Mouse (Mus musculus) stomach, postnatal 0 days (tissue): ENCODE measurements around the gene Efna5. TPM values are rescaled to one million over a fixed set of nuclear protein-coding genes. Genes with fewer than 3 reads are reported as not detected.

Experiments used
- ATAC-seq: fragments of 200-750 bp; cut with Nextera tagmentation; 2 replicates; pipeline ENCODE4 v1.8.0; 2017; ENCODE audit not compliant: low FRiP score, low TSS enrichment
- DNase-seq: peaks from one replicate; pipeline ENCODE4 v3.0.0-alpha.2; 2016; ENCODE audit warnings: low spot score
- H3K27ac ChIP-seq: fragments of 300-500 bp; sonication (generic); replicated peaks from 2 replicates; pipeline ENCODE4 v1.5.1; 2014; ENCODE audit warnings: mild to moderate bottlenecking, control low read depth
- H3K27me3 ChIP-seq: fragments of 300-500 bp; sonication (generic); 2 replicates; pipeline ENCODE4 v1.6.1; 2014; ENCODE audit warnings: low read length; ENCODE audit not compliant: control insufficient read depth, insufficient read depth
- H3K36me3 ChIP-seq: fragments of 300-500 bp; sonication (generic); 2 replicates; pipeline ENCODE4 v1.6.1; 2014; ENCODE audit warnings: low read length, mixed read lengths; ENCODE audit not compliant: control insufficient read depth, insufficient read depth
- H3K4me1 ChIP-seq: fragments of 300-500 bp; sonication (generic); replicated peaks from 2 replicates; pipeline ENCODE4 v1.6.1; 2014; ENCODE audit warnings: antibody characterized with exemption; ENCODE audit not compliant: control insufficient read depth, insufficient read depth
- H3K4me2 ChIP-seq: fragments of 300-500 bp; sonication (generic); replicated peaks from 2 replicates; pipeline ENCODE4 v1.6.1; 2014; ENCODE audit warnings: low read depth, mild to moderate bottlenecking, control low read depth, moderate library complexity
- H3K4me3 ChIP-seq: fragments of 300-500 bp; sonication (generic); 2 replicates; pipeline ENCODE4 v1.5.1; 2014; ENCODE audit warnings: low read depth, low read length, control low read depth
- H3K9ac ChIP-seq: fragments of 300-500 bp; sonication (generic); 2 replicates; pipeline ENCODE4 v1.6.1; 2014; ENCODE audit warnings: mild to moderate bottlenecking, low read length, control low read depth, mixed read lengths
- H3K9me3 ChIP-seq: fragments of 300-500 bp; sonication (generic); 2 replicates; pipeline ENCODE4 v1.6.1; 2016; ENCODE audit warnings: low read length; ENCODE audit not compliant: control insufficient read depth
- CTCF ChIP-seq: IDR thresholded peaks from 2 replicates; pipeline ENCODE4 v1.5.1; 2016; ENCODE audit warnings: antibody characterized with exemption, low read depth, mild to moderate bottlenecking, moderate library complexity
- EP300 ChIP-seq: optimal IDR thresholded peaks from 2 replicates; pipeline ENCODE3; 2016; ENCODE audit warnings: antibody characterized with exemption
- WGBS: fragments of 180-500 bp; shearing (Covaris S2); extraction: QIAGEN DNeasy Blood & Tissue Kit; methylation state at CpG from one replicate; pipeline ENCODE4 v1.1.7; 2014; 5-methylcytosine and 5-hydroxymethylcytosine counted together
- polyA plus RNA-seq: library from polyadenylated mRNA; unstranded; fragments of >200 nt; fragmentation: Nextera tagmentation; extraction: Ambion mirVana; gene quantifications from 2 replicates; pipeline ENCODE4 v1.2.1, GENCODE M21; 2015

Gene Efna5
- polyA plus RNA-seq, 1 experiment from 2014 or later: 23.9 TPM

DNA sequence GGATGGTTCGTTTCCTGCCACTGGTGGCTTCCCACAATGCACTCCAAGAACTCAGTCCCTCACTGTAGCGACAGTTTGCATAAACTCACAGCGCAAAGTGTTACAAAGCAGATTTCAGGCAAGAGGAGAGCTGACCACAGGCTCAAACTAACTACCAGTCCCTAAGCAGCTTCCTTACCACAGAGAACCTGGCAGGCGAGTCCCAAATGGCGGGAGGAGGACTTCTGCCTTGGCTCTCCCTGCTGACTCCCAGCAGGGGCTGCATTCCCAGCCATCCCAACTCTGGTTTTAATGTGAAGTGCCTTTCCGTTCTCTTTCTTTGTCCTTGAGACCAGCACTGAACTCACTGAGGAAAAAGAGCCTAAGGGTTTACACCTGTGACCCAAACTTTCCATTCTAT, 195.9 kb downstream of the Efna5 start:
- Histone ChIP-seq H3K36me3 (no peaks in the 10 kb centered on the region), H3K9me3 (no peaks in the 10 kb centered on the region), H3K4me3 (no peak overlapping the region), H3K4me1 (0 out of 2 replicates have a peak, but pooled peaks cover 4% of the 10 kb centered on the region), H3K4me2 (no peak overlapping the region), H3K9ac (no peak overlapping the region), H3K27me3 (no peaks in the 10 kb centered on the region), H3K27ac (no peak overlapping the region)
- no peak for DNase-seq
- ATAC-seq: no peak
- WGBS: 81% methylated on average over 6 of the region's 6 CpGs
- TF ChIP-seq CTCF (no peak), EP300 (no peak)

DNA sequence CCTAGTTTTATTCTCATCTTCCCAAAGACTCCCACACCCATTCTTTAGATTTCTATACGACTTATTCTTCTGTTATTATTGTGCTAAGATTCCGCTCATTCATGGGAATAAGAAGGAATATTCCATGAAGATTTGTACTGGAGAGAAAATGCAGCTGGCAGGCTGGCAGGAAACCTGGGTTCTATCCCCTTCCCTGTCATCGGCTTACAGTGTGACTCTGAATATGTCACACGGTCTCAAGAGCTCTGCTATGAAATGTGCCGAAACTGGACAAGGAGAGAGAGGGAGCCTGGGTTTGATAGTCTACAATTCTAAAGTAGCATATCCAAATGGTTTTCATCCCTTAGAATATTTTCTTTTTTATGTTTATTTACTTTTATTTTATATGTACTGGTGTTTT, 198.0 kb downstream of the Efna5 start:
- no peaks in the 10 kb centered on the region for H3K36me3 ChIP-seq
- H3K27ac ChIP-seq: no peak overlapping the region
- ATAC-seq (no peak), DNase-seq (no peak)
- 79% methylated on average over 5 of the region's 5 CpGs for WGBS
- no peak for TF ChIP-seq EP300
- no peak for TF ChIP-seq CTCF
- no peak overlapping the region for H3K4me3 ChIP-seq
- no peak overlapping the region for H3K9ac ChIP-seq
- H3K27me3 ChIP-seq: no peaks in the 10 kb centered on the region
- 0 out of 2 replicates have a peak, but pooled peaks cover 4% of the 10 kb centered on the region for H3K4me1 ChIP-seq
- no peak overlapping the region for H3K4me2 ChIP-seq
- no peaks in the 10 kb centered on the region for H3K9me3 ChIP-seq

DNA sequence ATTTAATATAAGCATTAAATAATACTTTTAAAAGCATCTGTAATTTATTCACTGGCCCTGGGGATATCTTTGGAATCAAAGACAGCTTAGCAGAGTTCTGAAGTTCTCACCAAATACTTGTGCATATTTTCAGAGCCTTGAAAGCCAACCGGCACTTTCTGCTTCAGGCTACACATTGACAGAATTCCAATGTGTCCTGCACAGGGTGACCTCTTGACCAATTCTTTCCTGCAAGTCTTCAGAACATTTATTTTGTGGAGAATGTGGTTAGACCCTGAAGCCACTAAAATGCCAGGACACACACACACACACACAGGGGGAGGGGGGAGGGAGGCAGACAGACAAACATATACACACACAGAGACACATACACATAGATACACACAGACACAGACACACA, 199.4 kb downstream of the Efna5 start:
- Histone ChIP-seq H3K9me3 (no peaks in the 10 kb centered on the region), H3K27ac (no peak overlapping the region), H3K27me3 (no peaks in the 10 kb centered on the region), H3K4me3 (no peak overlapping the region), H3K4me1 (no peaks in the 10 kb centered on the region), H3K9ac (no peak overlapping the region), H3K36me3 (no peaks in the 10 kb centered on the region), H3K4me2 (no peak overlapping the region)
- WGBS: 81% methylated on average over 1 of the region's 1 CpGs
- TF ChIP-seq CTCF (no peak), EP300 (no peak)
- ATAC-seq (no peak), DNase-seq (no peak)

GRCm38 (mm10) chr17:62680737-62681136, 200.4 kb downstream of the Efna5 start:
- TF ChIP-seq CTCF (no peak), EP300 (no peak)
- DNase-seq: no peak
- ATAC-seq: no peak
- H3K9ac ChIP-seq: no peak overlapping the region
- no peaks in the 10 kb centered on the region for H3K27me3 ChIP-seq
- no peak overlapping the region for H3K4me2 ChIP-seq
- H3K27ac ChIP-seq: no peak overlapping the region
- no peaks in the 10 kb centered on the region for H3K36me3 ChIP-seq
- WGBS: 58% methylated on average over 1 of the region's 1 CpGs
- no peaks in the 10 kb centered on the region for H3K4me1 ChIP-seq
- H3K4me3 ChIP-seq: no peak overlapping the region
- H3K9me3 ChIP-seq: no peaks in the 10 kb centered on the region

DNA sequence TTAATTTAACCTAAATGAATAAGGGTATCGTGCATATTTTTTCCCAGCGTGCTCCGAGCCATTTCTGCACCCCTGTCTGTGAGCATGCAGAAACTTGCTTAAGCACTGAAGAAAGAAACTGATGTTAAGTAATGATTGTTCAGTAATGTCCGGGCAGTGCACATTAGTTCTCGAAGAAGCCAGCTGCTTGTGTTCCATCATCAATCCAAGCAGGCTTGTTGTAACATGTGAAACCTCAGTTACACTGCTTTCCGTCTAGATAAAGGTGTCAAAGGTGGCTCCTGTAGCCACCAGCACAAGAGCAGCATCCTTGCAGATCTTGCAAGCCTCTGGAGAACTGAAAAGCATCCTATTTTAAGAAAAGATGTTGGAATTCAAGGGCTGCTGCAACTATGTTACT, 204.3 kb downstream of the Efna5 start:
- DNase-seq (no peak), ATAC-seq (peak; percentile 54; the same call in 1 of the 2 replicates)
- TF ChIP-seq CTCF: no peak
- TF ChIP-seq EP300: peak; percentile 9
- Histone ChIP-seq H3K27ac (no peak overlapping the region), H3K9ac (no peak overlapping the region), H3K27me3 (no peaks in the 10 kb centered on the region), H3K4me2 (no peak overlapping the region), H3K4me1 (no peaks in the 10 kb centered on the region), H3K4me3 (no peak overlapping the region), H3K36me3 (no peaks in the 10 kb centered on the region), H3K9me3 (no peaks in the 10 kb centered on the region)
- 44% methylated on average over 6 of the region's 6 CpGs for WGBS

DNA sequence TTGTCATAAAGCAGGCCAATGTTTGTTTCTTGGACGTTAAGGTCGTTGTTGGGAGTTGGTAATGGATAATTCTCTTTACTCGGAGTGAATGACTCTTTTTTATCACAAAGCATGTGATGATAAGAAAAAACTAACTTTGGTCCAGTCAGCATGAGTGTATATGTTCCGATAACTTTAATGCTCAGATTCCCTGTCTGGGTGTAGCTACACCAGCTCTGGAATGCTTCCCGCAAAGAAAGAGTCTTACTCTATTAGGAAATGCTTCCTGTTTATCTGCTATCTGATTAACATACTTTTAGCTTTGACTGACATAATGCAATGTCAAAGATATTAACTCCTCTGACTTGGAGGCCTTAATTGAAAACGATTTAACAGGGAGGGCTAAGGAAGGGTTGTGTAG, 204.7 kb downstream of the Efna5 start:
- ATAC-seq (peak; percentile 69), DNase-seq (no peak)
- H3K4me1 ChIP-seq: no peaks in the 10 kb centered on the region
- no peaks in the 10 kb centered on the region for H3K27me3 ChIP-seq
- TF ChIP-seq EP300 (peak; percentile 21), CTCF (no peak)
- H3K36me3 ChIP-seq: no peaks in the 10 kb centered on the region
- H3K9ac ChIP-seq: no peak overlapping the region
- H3K4me3 ChIP-seq: no peak overlapping the region
- no peaks in the 10 kb centered on the region for H3K9me3 ChIP-seq
- no peak overlapping the region for H3K4me2 ChIP-seq
- WGBS: 27% methylated on average over 6 of the region's 6 CpGs
- no peak overlapping the region for H3K27ac ChIP-seq
